In genomic region chr6:98933135-98933724, GRCm38 (mm10) we compare ENCODE assay signal across 26 mouse cellular contexts.
DNase-seq lines count a peak whose midpoint lies in the region; ATAC-seq and TF ChIP-seq lines count a peak whose summit lies in the region.
"Had no signal": no experiment of that assay in that cellular context is flagged by ENCODE, and none has a peak within 500 bp of the region (broad histone marks: within the 10 kb centered on the region; RNA-seq: fewer than 3 reads in every experiment).

No protein-coding gene starts in this region.

- no peak for TF ChIP-seq POLR2A in brain, embryonic 14.5 days (IDR thresholded peaks at IDR 0.05; ENCODE audit: borderline replicate concordance, extremely low read depth, insufficient read depth, insufficient read length, poor library complexity, severe bottlenecking)

- no peak overlapping the region for H3K27ac ChIP-seq in kidney, embryonic 15.5 days
- H3K27ac ChIP-seq: forebrain, embryonic 12.5 days; hindbrain, embryonic 12.5 days; liver, embryonic 14.5 days; lung, embryonic 15.5 days had no signal

- no peak overlapping the region for H3K9ac ChIP-seq in kidney, embryonic 15.5 days
- H3K9ac ChIP-seq: forebrain, embryonic 12.5 days; hindbrain, embryonic 12.5 days; liver, embryonic 14.5 days; lung, embryonic 15.5 days had no signal

- H3K9me3 ChIP-seq in kidney, embryonic 15.5 days (replicated peaks), result no peaks in the 10 kb centered on the region
- H3K9me3 ChIP-seq: forebrain, embryonic 12.5 days; G1E; hindbrain, embryonic 12.5 days; lung, embryonic 15.5 days had no signal

- peak; percentile 19 for DNase-seq in embryo, embryonic 11.5 days (ENCODE audit: low read depth, low spot score)
- DNase-seq in embryo, embryonic 10.5 days (ENCODE audit: low spot score), result no peak
- DNase-seq in kidney, adult 11 months, result no peak
- peak; percentile 43 for DNase-seq in brain, embryonic 14.5 days (ENCODE audit: low read depth)
- peak; percentile 39 for DNase-seq in mesoderm, embryonic 11.5 days (ENCODE audit: low read depth, low spot score)
- no peak for DNase-seq in thymus, postnatal 10 days (ENCODE audit: low spot score in 2 of 2)
- DNase-seq in cerebellum, postnatal 36 days, result no peak
- DNase-seq: adrenal gland, postnatal 25 days; cerebellum, adult 11-12 months; cerebellum, postnatal 14 days; gastrocnemius, postnatal 36 days; kidney, postnatal 10 days; lung, postnatal 4 days; right cerebral cortex, adult 18-20 months; thymus, postnatal 36 days had no signal

- H3K4me2 ChIP-seq in kidney, embryonic 15.5 days, result no peak overlapping the region
- H3K4me2 ChIP-seq: forebrain, embryonic 12.5 days; hindbrain, embryonic 12.5 days; lung, embryonic 15.5 days; midbrain, embryonic 11.5 days had no signal

- no peak overlapping the region for H3K4me3 ChIP-seq in kidney, embryonic 15.5 days (replicated peaks)
- H3K4me3 ChIP-seq: forebrain, embryonic 12.5 days; hindbrain, embryonic 12.5 days; lung, embryonic 15.5 days; myocyte had no signal

- TF ChIP-seq CTCF in brain, embryonic 14.5 days (IDR thresholded peaks at IDR 0.05; ENCODE audit: borderline replicate concordance, extremely low read depth, insufficient read depth, insufficient read length), result no peak

- H3K4me1 ChIP-seq in kidney, embryonic 15.5 days, result peaks cover 24% of the 10 kb centered on the region; the same call in 1 of the 2 replicates
- H3K4me1 ChIP-seq: lung, embryonic 15.5 days had no signal

- peaks cover 40% of the 10 kb centered on the region for H3K36me3 ChIP-seq in kidney, embryonic 15.5 days

- no peaks in the 10 kb centered on the region for H3K27me3 ChIP-seq in kidney, embryonic 15.5 days
- H3K27me3 ChIP-seq: forebrain, embryonic 12.5 days; hindbrain, embryonic 12.5 days; lung, embryonic 15.5 days had no signal

- 0 out of 2 replicates have a peak, but pooled peaks have one; percentile 16 for ATAC-seq in kidney, embryonic 15.5 days (replicated peaks; ENCODE audit: low FRiP score)
- ATAC-seq: activated CD4-positive, CD25-positive, alpha-beta regulatory T cell, adult 4 months; CD4-positive, CD25-positive, alpha-beta regulatory T cell, adult 4 months; intestine, postnatal 0 days had no signal

- WGBS in kidney, embryonic 15.5 days, result 49% methylated on average over 18 of the region's 18 CpGs

Comparison
In these comparisons a context has a peak if more than half of its experiments do, and no peak if none do; other contexts are left out.
1. DNase-seq: peak in embryo, embryonic 11.5 days (single experiment), brain, embryonic 14.5 days (single experiment) and mesoderm, embryonic 11.5 days (single experiment); none in embryo, embryonic 10.5 days (single experiment), kidney, adult 11 months (single experiment), thymus, postnatal 10 days (0 of 2) and cerebellum, postnatal 36 days (0 of 2).